Mouse (Mus musculus) frontal cortex, postnatal 25 days (tissue): ENCODE results near the gene Thtpa.

Experiments
- DNase-seq, 2 experiments: peaks; one replicate each; pipeline ENCODE4 v3.0.0; 2022; ENCODE audit warnings: low spot score in 2 of 2

The Thtpa gene

GRCm38 (mm10) chr14:55077481-55078365 is 16.9 kb upstream of the Thtpa start:
- no peak for DNase-seq

GRCm38 (mm10) chr14:55078366-55078989 is 16.1 kb upstream of the Thtpa start:
- DNase-seq = no peak

GRCm38 (mm10) chr14:55079214-55079970 is 15.2 kb upstream of the Thtpa start:
- DNase-seq = peak in 1 of 2 experiments; percentile 57

- no peak for DNase-seq
These were observed 13.5 kb upstream of the Thtpa start for GRCm38 (mm10) chr14:55081105-55081504.

GRCm38 (mm10) chr14:55083481-55083880 is 11.1 kb upstream of the Thtpa start:
- DNase-seq = no peak

- DNase-seq = no peak
These were observed 9.1 kb upstream of the Thtpa start for GRCm38 (mm10) chr14:55085324-55086008.

- no peak for DNase-seq
These were observed 8.5 kb upstream of the Thtpa start for GRCm38 (mm10) chr14:55086009-55086514.

GRCm38 (mm10) chr14:55089199-55089947 is 5.2 kb upstream of the Thtpa start:
- no peak for DNase-seq

- no peak for DNase-seq
These were observed 3.2 kb upstream of the Thtpa start for GRCm38 (mm10) chr14:55091209-55091865.

- peak; percentile 87 to 89 for DNase-seq
These were observed 2.5 kb upstream of the Thtpa start, which contains the start of gene Zfhx2 for GRCm38 (mm10) chr14:55092011-55092577. Gene Zfhx2 (minus strand): TSS chr14:55092324.

- no peak for DNase-seq
These were observed 657 bp upstream of the Thtpa start for GRCm38 (mm10) chr14:55093927-55094326.

GRCm38 (mm10) chr14:55095263-55095662 is 679 bp downstream of the Thtpa start:
- no peak for DNase-seq

- no peak for DNase-seq
These were observed 1.1 kb downstream of the Thtpa start for GRCm38 (mm10) chr14:55095671-55096070.

GRCm38 (mm10) chr14:55096573-55097087 is 2.0 kb downstream of the Thtpa start:
- DNase-seq = no peak

- no peak for DNase-seq
These were observed 3.1 kb downstream of the Thtpa start for GRCm38 (mm10) chr14:55097646-55098045.

GRCm38 (mm10) chr14:55098067-55098466 is 3.5 kb downstream of the Thtpa start:
- DNase-seq = no peak

GRCm38 (mm10) chr14:55101592-55101991 is 7.0 kb downstream of the Thtpa start:
- DNase-seq = peak in 1 of 2 experiments; percentile 57

GRCm38 (mm10) chr14:55102253-55102785 is 7.7 kb downstream of the Thtpa start:
- DNase-seq = no peak

- no peak for DNase-seq
These were observed 9.8 kb downstream of the Thtpa start for GRCm38 (mm10) chr14:55104365-55104764.
